Mouse (Mus musculus): Measurements from ENCODE around the gene Rpl18a.
"Not testable (repeated sequence)": the region's sequence is repeated elsewhere in the genome, so short reads cannot be mapped to it uniquely, and the experiment has no call there.

DNA sequence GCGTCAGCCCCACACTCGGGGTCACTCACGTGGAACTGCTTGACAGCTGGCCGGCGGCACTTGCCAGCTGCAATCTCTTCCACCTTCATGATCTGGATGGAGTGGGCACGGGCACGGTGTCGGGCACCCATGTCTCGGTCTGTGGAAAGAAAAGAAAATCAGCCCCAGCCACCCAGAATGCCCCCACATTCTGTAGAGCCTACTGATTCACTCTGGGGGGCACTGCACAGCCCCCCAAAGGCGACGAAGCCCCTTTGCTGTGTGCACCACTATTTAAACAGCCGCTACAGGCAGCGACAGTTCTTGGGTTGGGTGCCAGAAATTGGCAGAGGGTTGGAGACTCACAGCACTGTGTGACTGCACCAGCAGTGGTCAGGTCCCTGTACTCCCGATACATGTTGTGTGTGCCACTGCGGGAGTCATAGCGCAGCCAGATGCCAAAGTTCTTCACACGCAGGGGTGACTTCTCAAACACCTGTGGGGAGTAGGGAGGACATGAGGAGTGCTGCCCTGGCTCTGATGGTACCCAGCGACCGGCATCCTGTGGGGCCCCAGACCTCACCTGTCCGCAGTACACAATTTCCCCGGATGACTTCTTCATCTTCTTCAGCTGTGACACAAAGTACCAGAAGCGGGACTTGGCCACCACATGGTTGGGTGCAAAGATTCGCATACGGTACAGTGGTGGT is 1.5 kb downstream of the Rpl18a start:
- TF ChIP-seq POLR2A (IDR thresholded peaks at IDR 0.05; ENCODE audit: insufficient read length, low read depth): peak; percentile 24
- not testable (repeated sequence) for TF ChIP-seq MYOD1 (IDR thresholded peaks at IDR 0.05; ENCODE audit: control insufficient read depth in 1 of 3, insufficient read length in 2 of 3, low read depth in 2 of 3); CEBPB (IDR thresholded peaks at IDR 0.05; ENCODE audit: insufficient read depth, poor library complexity, severe bottlenecking)
